Mouse (Mus musculus) sigmoid colon, adult 10 weeks (tissue): ENCODE results near the gene Hist1h4f. TPM values are rescaled to one million over a fixed set of nuclear protein-coding genes. Genes with fewer than 3 reads are reported as not detected.

Experiments
- polyA plus RNA-seq: library from polyadenylated mRNA; stranded (reverse); fragments of 350-450 nt; fragmentation: Illumina TruSeq; extraction: RNeasy Lipid Tissue Mini Kit (QIAGEN cat#74804); gene quantifications from one replicate; pipeline ENCODE4 v1.2.3, GENCODE M21; 2014; ENCODE audit warnings: low read depth, low replicate concordance

The Hist1h4f gene
- not detected for polyA plus RNA-seq

GRCm38 (mm10) chr13:23551146-23551834 lies at the start of gene Hist1h4f:
Gene Hist1h4f (minus strand): TSS chr13:23551648.

GRCm38 (mm10) chr13:23581408-23582218 lies 30.2 kb upstream of the Hist1h4f start, which contains the start of gene Hist1h4d:
Gene Hist1h4d (plus strand): TSS chr13:23581598.

GRCm38 (mm10) chr13:23575271-23575851 lies 23.9 kb upstream of the Hist1h4f start, which contains the start of gene Hist1h3d:
Gene Hist1h3d (plus strand): TSS chr13:23575763.

GRCm38 (mm10) chr13:23573898-23574524 lies 22.6 kb upstream of the Hist1h4f start, which contains the start of the genes Hist1h2bf and Hist1h2ad:
Gene Hist1h2bf (minus strand): TSS chr13:23574196.
Gene Hist1h2ad (plus strand): TSS chr13:23574381.

GRCm38 (mm10) chr13:23571022-23571503 lies 19.6 kb upstream of the Hist1h4f start, which contains the start of the genes Hist1h2ae and Hist1h2bg:
Gene Hist1h2ae (minus strand): TSS chr13:23571220.
Gene Hist1h2bg (plus strand): TSS chr13:23571396.

GRCm38 (mm10) chr13:23561883-23562659 lies 10.6 kb upstream of the Hist1h4f start, which contains the start of gene Hist1h3e:
Gene Hist1h3e (minus strand): TSS chr13:23562369.

GRCm38 (mm10) chr13:23552962-23553361 lies 1.5 kb upstream of the Hist1h4f start, which contains the start of gene Hist1h1d:
Gene Hist1h1d (plus strand): TSS chr13:23553262.

GRCm38 (mm10) chr13:23543965-23544786 lies 7.3 kb downstream of the Hist1h4f start, which contains the start of gene Hist1h3f:
Gene Hist1h3f (plus strand): TSS chr13:23544052.

GRCm38 (mm10) chr13:23542999-23543607 lies 8.3 kb downstream of the Hist1h4f start, which contains the start of gene Hist1h2bh:
Gene Hist1h2bh (minus strand): TSS chr13:23543392.

GRCm38 (mm10) chr13:23535137-23536075 lies 16.0 kb downstream of the Hist1h4f start, which contains the start of gene Hist1h3g:
Gene Hist1h3g (plus strand): TSS chr13:23535422.

GRCm38 (mm10) chr13:23533560-23534367 lies 17.7 kb downstream of the Hist1h4f start, which contains the start of gene Hist1h2af:
Gene Hist1h2af (plus strand): TSS chr13:23533906.

GRCm38 (mm10) chr13:23530901-23531875 lies 20.3 kb downstream of the Hist1h4f start, which contains the start of gene Hist1h4h:
Gene Hist1h4h (plus strand): TSS chr13:23531050.

